Mouse (Mus musculus) MEL (cell line): ENCODE data around the gene Cmklr1. TPM values are rescaled to one million over a fixed set of nuclear protein-coding genes. Genes with fewer than 3 reads are reported as not detected.

Experiments used
- DNase-seq: peaks from one replicate; pipeline ENCODE4 v3.0.0; 2011; ENCODE audit warnings: low read depth, low spot score
- H3K27ac ChIP-seq: 2 replicates; pipeline ENCODE4 v1.5.1; 2012; ENCODE audit warnings: low read depth, mild to moderate bottlenecking, control low read depth, low read length, moderate library complexity; ENCODE audit not compliant: control insufficient read depth
- H3K27me3 ChIP-seq, 2 experiments: fragments of 150-350 bp in 1 of 2; sonication (generic) in 1 of 2; 2 replicates each; pipeline ENCODE4 v1.6.1; 2012; ENCODE audit warnings: low read length in 2 of 2, mild to moderate bottlenecking in 2 of 2, improper control_type of control experiment in 1 of 2, moderate library complexity in 1 of 2; ENCODE audit not compliant: insufficient read depth in 2 of 2, control insufficient read depth in 1 of 2
- H3K36me3 ChIP-seq, 2 experiments: 2 replicates each; pipeline ENCODE4 v1.6.1; 2012 to 2014; ENCODE audit warnings: low read length in 2 of 2, improper control_type of control experiment in 1 of 2, inconsistent platforms in 1 of 2, mild to moderate bottlenecking in 1 of 2; ENCODE audit not compliant: insufficient read depth in 2 of 2, control insufficient read depth in 1 of 2
- H3K4me1 ChIP-seq, 2 experiments: fragments of 150-350 bp in 1 of 2; sonication (generic) in 1 of 2; 2 replicates each; pipeline ENCODE4 v1.6.1; 2012; ENCODE audit warnings: low read length in 2 of 2, improper control_type of control experiment in 1 of 2, mild to moderate bottlenecking in 1 of 2; ENCODE audit not compliant: insufficient read depth in 2 of 2, control insufficient read depth in 1 of 2
- H3K4me3 ChIP-seq, 2 experiments: fragments of 150-350 bp in 1 of 2; sonication (generic) in 1 of 2; 2 replicates each; pipeline ENCODE4 v1.5.1; 2012; ENCODE audit warnings: low read depth in 2 of 2, low read length in 2 of 2, mild to moderate bottlenecking in 2 of 2, moderate library complexity in 2 of 2, control low read depth in 1 of 2, improper control_type of control experiment in 1 of 2; ENCODE audit not compliant: control insufficient read depth in 1 of 2, insufficient read depth in 1 of 2
- H3K79me2 ChIP-seq: 2 replicates; pipeline ENCODE4 v1.6.1; 2012; ENCODE audit warnings: mild to moderate bottlenecking, low read length, moderate library complexity; ENCODE audit not compliant: control insufficient read depth, poor library complexity, insufficient read depth
- H3K9ac ChIP-seq: 2 replicates; pipeline ENCODE4 v1.6.1; 2012; ENCODE audit warnings: low read depth, mild to moderate bottlenecking, control low read depth, low read length, moderate library complexity; ENCODE audit not compliant: control insufficient read depth, poor library complexity, severe bottlenecking
- H3K9me3 ChIP-seq: fragments of 150-350 bp; sonication (generic); replicated peaks from 2 replicates; pipeline ENCODE4 v1.6.1; 2012; ENCODE audit warnings: mild to moderate bottlenecking, low read length, improper control_type of control experiment, moderate library complexity; ENCODE audit not compliant: insufficient read depth
- BHLHE40 ChIP-seq: IDR thresholded peaks from 2 replicates; pipeline ENCODE4 v1.6.1; 2012; ENCODE audit warnings: low read depth, mild to moderate bottlenecking, inconsistent platforms, low read length, improper control_type of control experiment, borderline replicate concordance
- EP300 ChIP-seq, 2 experiments: IDR thresholded peaks; 2 replicates each; pipeline ENCODE4 v1.6.1; 2011; ENCODE audit warnings: improper control_type of control experiment in 2 of 2, low read length in 2 of 2, low read depth in 1 of 2, mild to moderate bottlenecking in 1 of 2
- GABPA ChIP-seq: IDR thresholded peaks from 2 replicates; pipeline ENCODE4 v1.6.1; 2012; ENCODE audit warnings: low read depth, mild to moderate bottlenecking, inconsistent platforms, low read length, improper control_type of control experiment, moderate library complexity
- HCFC1 ChIP-seq: IDR thresholded peaks from 2 replicates; pipeline ENCODE4 v1.6.1; 2012; ENCODE audit warnings: low read depth, mild to moderate bottlenecking, inconsistent platforms, low read length, improper control_type of control experiment, moderate library complexity
- JUND ChIP-seq: IDR thresholded peaks from 2 replicates; pipeline ENCODE4 v1.6.1; 2011; ENCODE audit warnings: low read depth, mild to moderate bottlenecking, improper control_type of control experiment, low read length
- MAX ChIP-seq: IDR thresholded peaks from 2 replicates; pipeline ENCODE4 v1.6.1; 2011; ENCODE audit warnings: low read length, improper control_type of control experiment
- MAZ ChIP-seq: IDR thresholded peaks from 2 replicates; pipeline ENCODE4 v1.6.1; 2012; ENCODE audit warnings: low read depth, mild to moderate bottlenecking, inconsistent platforms, low read length, improper control_type of control experiment
- MEF2A ChIP-seq: IDR thresholded peaks from 2 replicates; pipeline ENCODE4 v1.6.1; 2014; ENCODE audit warnings: low read depth, mild to moderate bottlenecking, inconsistent platforms, low read length, improper control_type of control experiment; ENCODE audit not compliant: poor library complexity, insufficient replicate concordance, severe bottlenecking; ENCODE audit errors: extremely low read depth
- MXI1 ChIP-seq: IDR thresholded peaks from 2 replicates; pipeline ENCODE4 v1.6.1; 2011; ENCODE audit warnings: mild to moderate bottlenecking, low read depth, low read length, improper control_type of control experiment
- MYB ChIP-seq: IDR thresholded peaks from 2 replicates; pipeline ENCODE4 v1.6.1; 2011; ENCODE audit warnings: mild to moderate bottlenecking, low read depth, low read length, improper control_type of control experiment
- NELFE ChIP-seq: IDR thresholded peaks from 2 replicates; pipeline ENCODE4 v1.6.1; 2011; ENCODE audit warnings: low read depth, low read length, improper control_type of control experiment
- POLR2A ChIP-seq, 2 experiments: IDR thresholded peaks; 2 replicates each; pipeline ENCODE4 v1.6.1; 2011 to 2012; ENCODE audit warnings: low read length in 2 of 2, mild to moderate bottlenecking in 2 of 2, control low read depth in 1 of 2, improper control_type of control experiment in 1 of 2, low read depth in 1 of 2, moderate library complexity in 1 of 2; ENCODE audit not compliant: control insufficient read depth in 1 of 2, insufficient read depth in 1 of 2, poor library complexity in 1 of 2
- POLR2AphosphoS2 ChIP-seq: IDR thresholded peaks from 2 replicates; pipeline ENCODE4 v1.6.1; 2011; ENCODE audit warnings: low read length, improper control_type of control experiment
- RCOR1 ChIP-seq: IDR thresholded peaks from 2 replicates; pipeline ENCODE4 v1.6.1; 2012; ENCODE audit warnings: low read depth, mild to moderate bottlenecking, inconsistent platforms, low read length, improper control_type of control experiment
- SIN3A ChIP-seq: IDR thresholded peaks from 2 replicates; pipeline ENCODE4 v1.6.1; 2012; ENCODE audit warnings: low read length, improper control_type of control experiment, inconsistent platforms
- SMC3 ChIP-seq: IDR thresholded peaks from 2 replicates; pipeline ENCODE4 v1.6.1; 2011; ENCODE audit warnings: low read depth, low read length, improper control_type of control experiment
- TCF12 ChIP-seq: IDR thresholded peaks from 2 replicates; pipeline ENCODE4 v1.6.1; 2014; ENCODE audit warnings: low read depth, mild to moderate bottlenecking, inconsistent platforms, low read length, improper control_type of control experiment, moderate library complexity
- UBTF ChIP-seq: IDR thresholded peaks from 2 replicates; pipeline ENCODE4 v1.6.1; 2012; ENCODE audit warnings: low read depth, mild to moderate bottlenecking, inconsistent platforms, low read length, improper control_type of control experiment, moderate library complexity, borderline replicate concordance; ENCODE audit not compliant: insufficient read depth
- USF1 ChIP-seq: IDR thresholded peaks from 2 replicates; pipeline ENCODE4 v1.6.1; 2014; ENCODE audit warnings: low read depth, mild to moderate bottlenecking, inconsistent platforms, low read length, improper control_type of control experiment, moderate library complexity
- polyA plus RNA-seq, 2 experiments: library from polyadenylated mRNA; stranded (reverse) in 1 of 2; unstranded in 1 of 2; fragments of >175 nt in 1 of 2; fragments of >200 nt in 1 of 2; gene quantifications; 2 replicates each; pipeline versions ENCODE4 v1.2.1 to v1.2.4; 2012; ENCODE audit warnings: low replicate concordance in 2 of 2, low read depth in 1 of 2; ENCODE audit not compliant: insufficient read length in 2 of 2, insufficient read depth in 1 of 2, missing spikeins in 1 of 2
- total RNA-seq: library from RNA; depleted of rRNA; stranded (reverse); fragments of 300-350 nt; gene quantifications from 2 replicates; pipeline ENCODE4 v1.2.3, GENCODE M21; 2012

Cmklr1 gene
- total and polyA plus RNA-seq, 3 experiments, result not detected

DNA sequence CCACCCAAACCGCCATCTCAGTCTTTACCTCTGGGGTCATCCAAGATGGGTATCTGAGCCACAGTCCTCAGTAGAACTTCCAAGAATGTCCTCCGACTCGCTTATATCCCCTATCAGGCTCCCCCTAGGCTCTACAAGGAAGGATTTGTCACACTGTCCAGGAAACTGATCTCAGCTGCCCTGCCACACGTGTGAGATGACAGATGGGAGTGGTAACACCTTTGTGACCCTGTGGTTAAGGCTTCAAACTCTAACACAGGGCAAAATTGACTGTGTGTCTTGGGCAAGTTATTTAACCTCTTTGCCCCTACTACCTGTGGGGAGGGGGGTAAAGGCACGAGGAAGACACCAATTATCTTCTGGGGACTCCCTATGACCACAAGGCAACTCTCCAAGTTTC, 11.1 kb downstream of the Cmklr1 start:
- Histone ChIP-seq H3K4me3 (no peak overlapping the region), H3K36me3 (no peaks in the 10 kb centered on the region), H3K27ac (no peak overlapping the region), H3K4me1 (no peaks in the 10 kb centered on the region), H3K79me2 (no peaks in the 10 kb centered on the region), H3K27me3 (no peaks in the 10 kb centered on the region), H3K9me3 (no peaks in the 10 kb centered on the region), H3K9ac (no peak overlapping the region)
- TF ChIP-seq MAX, result no peak
- no peak for TF ChIP-seq USF1
- DNase-seq, result no peak

DNA sequence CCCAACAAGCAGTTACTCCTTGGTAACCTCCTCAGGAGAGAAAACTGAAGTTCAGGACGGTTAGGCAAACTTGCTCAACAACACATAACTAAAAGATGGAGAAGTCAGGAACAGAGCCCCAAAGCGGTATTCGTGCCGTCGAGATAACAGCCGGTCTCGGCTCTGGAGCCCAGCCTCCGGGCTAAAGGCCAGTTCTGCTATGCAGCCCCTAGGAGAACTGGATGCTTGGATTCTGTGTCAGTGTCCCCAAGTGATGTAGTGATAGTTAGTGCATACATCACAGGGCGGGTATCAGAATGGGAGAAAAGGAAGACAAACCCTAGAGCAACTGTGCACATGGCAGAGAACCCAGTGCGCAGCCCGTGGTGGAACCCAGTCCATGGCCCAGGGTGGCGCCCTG, 12.2 kb downstream of the Cmklr1 start:
- no peaks in the 10 kb centered on the region for H3K36me3 ChIP-seq
- no peak overlapping the region for H3K27ac ChIP-seq
- H3K9ac ChIP-seq, result no peak overlapping the region
- H3K27me3 ChIP-seq, result no peaks in the 10 kb centered on the region
- no peaks in the 10 kb centered on the region for H3K4me1 ChIP-seq
- no peaks in the 10 kb centered on the region for H3K9me3 ChIP-seq
- no peaks in the 10 kb centered on the region for H3K79me2 ChIP-seq
- no peak for DNase-seq
- TF ChIP-seq MXI1, result no peak
- no peak for TF ChIP-seq RCOR1
- no peak for TF ChIP-seq USF1
- TF ChIP-seq UBTF, result no peak
- no peak for TF ChIP-seq JUND
- TF ChIP-seq SIN3A, result no peak
- H3K4me3 ChIP-seq, result no peak overlapping the region

DNA sequence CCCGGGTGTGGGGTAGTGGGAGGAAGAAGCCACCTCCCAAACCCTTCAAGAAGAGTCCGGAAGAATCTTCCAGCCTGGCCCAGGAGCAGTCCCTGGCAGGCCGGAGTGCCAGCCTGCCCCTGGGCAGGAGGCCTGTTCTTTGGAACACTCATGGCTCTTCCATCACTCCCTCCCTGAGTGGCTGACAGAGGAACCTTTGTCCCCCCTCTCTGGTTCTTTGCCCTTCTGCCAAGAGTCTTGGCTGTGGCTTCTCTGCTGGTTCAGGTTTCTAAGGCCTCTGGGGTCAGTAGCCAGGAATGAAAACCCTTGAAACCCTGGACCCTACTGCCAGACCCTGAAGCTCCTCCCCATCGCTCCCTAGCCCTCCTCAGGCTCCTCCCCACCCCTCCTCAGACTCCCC, 12.6 kb downstream of the Cmklr1 start:
- no peaks in the 10 kb centered on the region for H3K9me3 ChIP-seq
- no peak overlapping the region for H3K27ac ChIP-seq
- H3K4me1 ChIP-seq, result no peaks in the 10 kb centered on the region
- no peak for DNase-seq
- H3K27me3 ChIP-seq, result no peaks in the 10 kb centered on the region
- TF ChIP-seq BHLHE40 (no peak), SIN3A (no peak), MYB (no peak), POLR2A (IDR thresholded peaks at IDR 0.05; ENCODE audit: control insufficient read depth in 1 of 2, insufficient read depth in 1 of 2, low read depth in 1 of 2, low read length in 2 of 2, poor library complexity in 1 of 2) (no peak), MAZ (no peak), POLR2AphosphoS2 (no peak), SMC3 (no peak), GABPA (no peak), HCFC1 (no peak), NELFE (no peak), MEF2A (no peak), TCF12 (no peak), EP300 (IDR thresholded peaks at IDR 0.05; ENCODE audit: low read depth in 1 of 2, low read length in 2 of 2) (no peak)
- H3K36me3 ChIP-seq, result no peaks in the 10 kb centered on the region
- H3K4me3 ChIP-seq, result no peak overlapping the region
- no peak overlapping the region for H3K9ac ChIP-seq
- no peaks in the 10 kb centered on the region for H3K79me2 ChIP-seq
